Mouse (Mus musculus) regulatory T cell (primary cell): ENCODE data around the gene Shd.

Experiments used
- in situ Hi-C: fragments of 300-600 bp; cut with MboI, MseI; formaldehyde crosslinking; loops from one replicate; pipeline ENCODE4 v1.15.1; 2025; ENCODE audit warnings: high pct_unique_total_duplicates

Shd gene

DNA sequence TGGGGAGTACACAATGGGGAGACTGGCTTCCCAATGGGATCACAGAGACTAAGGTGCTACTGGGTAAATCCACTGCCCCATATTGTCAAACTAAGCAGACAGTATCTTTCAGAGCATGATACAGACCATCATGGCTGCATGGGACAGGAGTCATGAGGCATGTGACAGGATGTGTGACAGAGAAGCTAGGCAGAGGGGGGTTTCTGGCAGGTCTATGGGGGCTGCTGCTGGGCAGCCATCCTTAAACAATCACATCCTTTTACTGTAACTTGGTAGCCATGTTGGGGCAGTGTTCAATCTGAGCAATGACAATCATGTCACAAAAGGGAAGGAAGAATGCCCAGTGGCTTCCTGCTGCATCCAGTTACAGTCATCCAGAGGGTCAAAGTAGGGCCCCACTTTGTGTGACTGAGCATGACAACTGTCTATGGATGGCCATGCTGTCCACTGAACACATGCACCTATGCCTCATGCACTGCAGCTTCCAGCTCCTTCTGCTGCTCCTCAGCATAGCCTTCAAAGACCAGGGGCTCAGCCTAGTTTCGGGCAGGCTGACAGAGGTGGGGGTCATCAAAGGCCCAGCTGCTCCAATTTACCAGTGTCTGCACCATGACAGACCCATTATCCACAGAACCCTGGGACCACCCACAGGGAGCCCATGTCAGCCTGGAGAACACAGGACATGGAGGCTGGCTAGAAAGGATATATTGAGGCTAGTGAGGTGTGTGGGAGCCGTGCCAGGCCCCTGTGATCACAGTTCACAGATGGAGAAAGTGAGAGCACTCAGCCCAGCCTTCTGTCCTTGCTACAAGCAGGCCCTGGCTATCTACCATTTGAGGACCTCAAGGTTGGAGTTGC lies 52.1 kb downstream of the Shd start:
- in situ Hi-C loops, result no loop called here

DNA sequence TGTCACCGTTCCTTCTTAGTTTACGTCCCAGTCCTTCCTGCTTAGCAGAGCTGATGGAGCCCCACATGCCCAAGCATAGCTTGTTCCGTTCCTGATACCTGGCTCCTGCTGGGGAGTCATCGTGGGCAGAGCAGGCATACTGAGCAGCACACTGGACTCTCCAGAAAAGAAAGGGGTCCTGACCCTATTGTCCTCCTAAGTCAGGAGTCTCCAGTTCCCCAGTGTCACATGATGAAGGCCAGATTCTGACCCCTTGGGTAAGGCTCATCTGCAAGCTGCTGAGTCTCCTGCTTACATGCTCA lies 52.7 kb downstream of the Shd start:
- in situ Hi-C loops, result no loop called here

DNA sequence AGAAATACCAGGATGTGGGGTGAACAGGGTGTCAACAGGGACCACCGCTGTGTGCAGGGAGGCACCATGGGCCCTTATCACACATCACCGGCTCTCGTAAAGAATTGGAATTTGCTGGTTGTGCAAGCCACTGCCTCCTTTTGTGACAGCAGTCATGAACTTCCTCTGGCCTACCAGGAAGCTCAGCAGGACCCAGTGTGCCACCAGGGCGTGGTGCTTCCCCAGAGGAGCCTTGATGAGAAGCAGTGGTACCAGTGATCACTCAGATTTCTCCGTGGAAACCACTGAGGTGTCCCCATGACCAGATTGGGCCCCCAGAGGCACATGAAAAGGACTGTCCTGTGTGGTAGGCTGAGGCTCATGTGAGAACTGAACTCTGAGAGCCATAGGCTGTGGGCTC lies 53.1 kb downstream of the Shd start:
- in situ Hi-C loops, result no loop called here

DNA sequence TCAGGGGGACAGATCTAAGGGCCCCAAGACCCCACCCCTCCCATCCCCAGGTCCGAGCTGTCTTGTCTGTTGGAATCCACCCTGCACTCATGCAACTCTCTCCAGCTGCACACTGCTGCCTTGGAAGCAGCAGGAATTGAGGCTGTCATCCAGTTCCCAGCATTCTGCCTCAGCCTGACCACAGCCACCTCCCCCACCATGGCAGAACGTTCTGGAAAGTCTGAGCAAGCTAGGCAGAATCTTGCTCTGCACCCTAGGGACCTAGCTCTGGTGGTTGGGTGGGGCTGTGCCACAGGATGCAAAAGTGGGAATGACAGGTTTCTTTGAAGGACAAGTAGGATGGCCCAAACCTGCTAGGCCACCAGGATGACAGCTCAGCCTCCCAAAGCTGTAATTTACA lies 54.2 kb downstream of the Shd start:
- in situ Hi-C loops, result no loop called here

DNA sequence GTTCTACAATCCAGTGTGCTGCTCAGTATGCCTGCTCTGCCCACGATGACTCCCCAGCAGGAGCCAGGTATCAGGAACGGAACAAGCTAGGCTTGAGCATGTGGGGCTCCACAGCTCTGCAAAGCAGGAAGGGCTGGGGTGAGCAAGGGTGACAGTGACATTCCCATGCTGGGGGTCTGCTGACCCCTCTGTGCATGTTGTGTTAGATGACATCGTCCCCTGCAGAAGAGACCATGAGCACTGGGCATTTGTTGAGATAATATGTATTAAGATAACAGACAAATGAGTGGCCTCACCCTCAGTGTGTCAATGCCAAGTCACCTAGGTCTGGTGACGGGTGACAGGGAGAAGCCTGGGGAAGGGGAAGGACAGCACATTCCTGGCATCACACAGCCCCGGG lies 54.7 kb downstream of the Shd start:
- in situ Hi-C loops, result loop anchor here (25.0 kb wide), 1 partner anchor 1262 kb away; the partner anchor contains the start of gene Vav1
